Mouse (Mus musculus): Measurements from ENCODE around the gene Acer3. TPM values are rescaled to one million over a fixed set of nuclear protein-coding genes. Genes with fewer than 3 reads are reported as not detected.

The Acer3 gene
- total and polyA plus RNA-seq, 2 experiments from 2014 or later = 12.1 to 14.1 TPM

DNA sequence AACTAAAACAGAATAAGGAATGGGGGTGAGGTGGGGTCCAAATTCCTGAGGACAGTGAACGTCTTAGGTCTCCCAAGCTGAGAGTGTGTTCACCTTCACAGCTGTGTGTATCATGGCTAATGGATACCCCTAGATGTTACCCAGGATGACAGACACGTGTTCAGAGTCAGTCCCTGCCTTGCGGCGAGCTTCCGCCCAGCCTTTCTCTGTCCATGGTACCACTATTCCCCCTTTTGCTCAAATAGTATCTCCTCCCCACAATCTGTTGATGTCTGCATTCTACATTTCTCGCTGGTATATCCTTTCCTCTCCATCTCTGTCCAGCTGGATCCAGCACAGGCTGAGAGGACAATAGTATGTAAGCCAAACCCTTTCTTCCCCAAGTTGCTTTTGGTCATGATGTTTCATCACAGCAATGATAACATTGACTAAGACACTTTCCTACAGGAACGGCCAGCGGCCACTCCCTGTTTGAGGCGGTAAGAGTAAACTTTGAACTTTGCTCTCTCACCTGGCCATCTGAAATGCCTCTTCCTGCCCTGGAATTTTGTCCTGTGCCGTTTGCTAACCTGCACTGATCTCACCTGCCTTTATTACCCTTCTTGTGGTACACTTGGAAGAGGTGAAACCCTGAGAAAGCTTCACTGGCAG, 125.7 kb downstream of the Acer3 start:
- Histone ChIP-seq H3K36me3 (ENCODE audit: insufficient read depth) (no peaks in the 10 kb centered on the region), H3K27me3 (ENCODE audit: insufficient read depth, low read length) (peaks cover 51% of the 10 kb centered on the region), H3K4me3 (ENCODE audit: low read depth, low read length) (no peak overlapping the region), H3K9me3 (ENCODE audit: low read length) (no peaks in the 10 kb centered on the region), H3K9ac (no peak overlapping the region), H3K4me1 (ENCODE audit: insufficient read depth) (peaks cover 11% of the 10 kb centered on the region; the same call in 1 of the 2 replicates), H3K4me2 (ENCODE audit: low read depth) (no peak overlapping the region), H3K27ac (ENCODE audit: low read depth, low read length) (no peak overlapping the region)
- DNase-seq (no peak), ATAC-seq (no peak)
- WGBS = 60% methylated on average over 10 of the region's 10 CpGs
- TF ChIP-seq CTCF (IDR thresholded peaks at IDR 0.05; ENCODE audit: low read depth) = no peak

DNA sequence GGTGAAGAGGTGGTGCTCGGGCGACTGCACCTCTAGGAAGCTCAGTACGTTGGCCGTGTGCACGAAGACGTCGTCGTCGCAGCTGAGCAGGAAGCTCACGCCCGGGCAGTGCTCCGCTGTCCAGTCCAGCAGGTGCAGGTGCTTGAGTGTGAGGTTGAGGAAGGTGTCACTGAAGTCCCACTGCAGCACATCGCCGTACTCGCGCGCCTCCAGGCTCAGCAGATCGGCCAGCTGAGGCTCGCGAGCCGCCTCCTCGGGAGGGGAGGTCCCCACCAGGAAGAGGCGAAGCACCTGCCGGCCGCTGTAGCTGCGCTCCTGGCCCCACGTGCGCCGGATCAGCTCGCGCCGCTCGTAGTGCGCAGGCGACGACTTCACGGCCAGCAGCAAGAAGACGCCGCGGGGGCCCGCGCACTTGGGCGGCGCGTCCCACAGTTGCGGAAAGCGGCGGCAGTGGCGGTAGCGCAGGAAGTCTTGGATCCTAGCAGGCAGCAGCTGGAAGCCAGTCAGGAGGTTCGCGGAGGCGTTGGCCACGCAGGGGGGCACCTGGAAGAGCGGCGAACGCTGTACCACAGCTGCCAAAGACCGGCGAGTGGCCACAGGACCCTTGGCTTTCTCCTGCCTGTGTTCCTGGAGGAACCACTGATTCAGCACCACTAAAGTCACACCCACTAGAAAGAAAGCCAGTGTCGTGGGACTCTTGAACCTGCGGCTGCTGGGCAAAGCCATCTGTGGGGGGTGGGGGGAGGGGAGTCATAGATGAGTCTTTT, 126.8 kb downstream of the Acer3 start:
- peak; percentile 37 for DNase-seq
- 4% methylated on average over 61 of the region's 61 CpGs for WGBS
- Histone ChIP-seq H3K27me3 (ENCODE audit: insufficient read depth, low read length) (peaks cover 51% of the 10 kb centered on the region), H3K4me3 (ENCODE audit: low read depth, low read length) (peak overlapping the region; percentile 44), H3K4me1 (ENCODE audit: insufficient read depth) (peaks cover 11% of the 10 kb centered on the region; the same call in 1 of the 2 replicates), H3K4me2 (ENCODE audit: low read depth) (peak overlapping the region; percentile 93), H3K9me3 (ENCODE audit: low read length) (no peaks in the 10 kb centered on the region), H3K36me3 (ENCODE audit: insufficient read depth) (no peaks in the 10 kb centered on the region), H3K27ac (ENCODE audit: low read depth, low read length) (no peak overlapping the region), H3K9ac (peak overlapping the region; percentile 44)
- TF ChIP-seq CTCF (IDR thresholded peaks at IDR 0.05; ENCODE audit: low read depth) = no peak
- ATAC-seq = peak; percentile 53

- Histone ChIP-seq H3K9me3 (ENCODE audit: low read length) (no peaks in the 10 kb centered on the region), H3K27ac (ENCODE audit: low read depth, low read length) (no peak overlapping the region), H3K9ac (peak overlapping the region; percentile 44), H3K4me1 (ENCODE audit: insufficient read depth) (peaks cover 11% of the 10 kb centered on the region; the same call in 1 of the 2 replicates), H3K36me3 (ENCODE audit: insufficient read depth) (no peaks in the 10 kb centered on the region), H3K4me2 (ENCODE audit: low read depth) (peak overlapping the region; percentile 93), H3K27me3 (ENCODE audit: insufficient read depth, low read length) (peaks cover 51% of the 10 kb centered on the region), H3K4me3 (ENCODE audit: low read depth, low read length) (peak overlapping the region; percentile 44)
- DNase-seq (peak; percentile 56), ATAC-seq (peak; percentile 83)
- peak; percentile 68 for TF ChIP-seq CTCF (IDR thresholded peaks at IDR 0.05; ENCODE audit: low read depth)
- 4% methylated on average over 36 of the region's 36 CpGs for WGBS
These were observed 127.4 kb downstream of the Acer3 start for GRCm38 (mm10) chr7:98193515-98194025.

DNA sequence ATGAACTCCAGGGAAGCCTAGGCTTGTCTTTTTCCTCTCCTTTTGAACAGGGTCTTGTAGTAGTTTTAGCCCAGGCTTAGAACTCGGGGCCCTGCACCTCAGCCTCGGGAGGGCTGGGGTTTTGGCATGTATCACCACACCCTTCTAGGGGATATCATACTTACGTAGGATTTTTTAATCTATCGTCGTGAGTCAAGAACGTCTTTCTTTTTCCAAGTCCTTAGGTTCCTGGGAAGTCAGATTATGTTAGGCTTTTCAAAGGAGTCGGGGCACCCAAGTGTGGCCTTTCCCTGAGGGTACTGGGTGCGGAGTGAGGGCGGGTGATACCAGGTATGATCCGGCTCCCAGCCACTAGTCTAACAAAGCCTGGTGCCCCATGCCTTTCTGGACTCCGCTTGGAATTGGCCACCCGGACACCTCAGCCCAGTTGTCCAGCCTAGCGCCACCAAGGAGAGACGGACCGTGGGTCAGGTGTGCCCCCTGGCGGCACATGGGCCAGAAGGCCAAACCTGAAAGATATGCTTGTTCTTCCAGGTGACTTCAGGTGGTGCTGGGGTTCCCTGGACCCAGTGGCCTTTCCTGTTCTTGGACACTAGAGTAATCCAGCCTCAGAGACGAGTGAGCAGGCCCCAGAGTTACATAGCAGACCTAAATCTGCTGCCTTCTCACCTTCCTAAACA, 129.3 kb downstream of the Acer3 start:
- no peak overlapping the region for H3K9ac ChIP-seq
- no peak for ATAC-seq
- H3K27me3 ChIP-seq (ENCODE audit: insufficient read depth, low read length) = peaks cover 46% of the 10 kb centered on the region
- no peak for DNase-seq
- WGBS = 73% methylated on average over 17 of the region's 17 CpGs
- H3K4me3 ChIP-seq (ENCODE audit: low read depth, low read length) = no peak overlapping the region
- H3K36me3 ChIP-seq (ENCODE audit: insufficient read depth) = no peaks in the 10 kb centered on the region
- H3K4me1 ChIP-seq (ENCODE audit: insufficient read depth) = peaks cover 11% of the 10 kb centered on the region; the same call in 1 of the 2 replicates
- H3K27ac ChIP-seq (ENCODE audit: low read depth, low read length) = no peak overlapping the region
- peak; percentile 48 for TF ChIP-seq CTCF (IDR thresholded peaks at IDR 0.05; ENCODE audit: low read depth)
- H3K9me3 ChIP-seq (ENCODE audit: low read length) = no peaks in the 10 kb centered on the region
- no peak overlapping the region for H3K4me2 ChIP-seq (ENCODE audit: low read depth)

DNA sequence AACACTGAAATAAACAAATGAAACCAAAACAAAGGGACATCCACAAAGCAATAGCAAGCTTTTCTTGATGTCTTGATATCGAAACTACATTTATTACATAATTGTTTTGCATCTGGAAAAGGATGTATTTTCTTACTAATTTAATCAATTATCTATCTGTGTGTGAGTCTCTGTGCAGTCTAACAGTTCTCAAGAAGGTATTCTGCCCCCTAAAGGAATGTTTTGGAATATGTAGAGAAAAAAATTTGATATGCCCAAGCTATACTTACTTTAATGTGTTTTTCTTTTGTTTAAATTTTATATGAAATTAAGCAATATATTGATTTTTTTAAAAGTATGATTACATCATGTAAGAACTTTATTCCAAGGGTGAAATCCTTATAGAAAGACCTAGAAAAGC, 130.4 kb downstream of the Acer3 start:
- Histone ChIP-seq H3K36me3 (ENCODE audit: insufficient read depth) (no peaks in the 10 kb centered on the region), H3K9me3 (ENCODE audit: low read length) (no peaks in the 10 kb centered on the region), H3K27me3 (ENCODE audit: insufficient read depth, low read length) (peaks cover 38% of the 10 kb centered on the region), H3K4me1 (ENCODE audit: insufficient read depth) (peaks cover 11% of the 10 kb centered on the region; the same call in 1 of the 2 replicates), H3K27ac (ENCODE audit: low read depth, low read length) (no peak overlapping the region), H3K4me3 (ENCODE audit: low read depth, low read length) (no peak overlapping the region), H3K9ac (no peak overlapping the region), H3K4me2 (ENCODE audit: low read depth) (no peak overlapping the region)
- DNase-seq (no peak), ATAC-seq (no peak)
- WGBS = 96% methylated on average over 1 of the region's 1 CpGs
- TF ChIP-seq CTCF (IDR thresholded peaks at IDR 0.05; ENCODE audit: low read depth) = 0 out of 2 replicates have a peak, but pooled peaks have one; percentile 19

DNA sequence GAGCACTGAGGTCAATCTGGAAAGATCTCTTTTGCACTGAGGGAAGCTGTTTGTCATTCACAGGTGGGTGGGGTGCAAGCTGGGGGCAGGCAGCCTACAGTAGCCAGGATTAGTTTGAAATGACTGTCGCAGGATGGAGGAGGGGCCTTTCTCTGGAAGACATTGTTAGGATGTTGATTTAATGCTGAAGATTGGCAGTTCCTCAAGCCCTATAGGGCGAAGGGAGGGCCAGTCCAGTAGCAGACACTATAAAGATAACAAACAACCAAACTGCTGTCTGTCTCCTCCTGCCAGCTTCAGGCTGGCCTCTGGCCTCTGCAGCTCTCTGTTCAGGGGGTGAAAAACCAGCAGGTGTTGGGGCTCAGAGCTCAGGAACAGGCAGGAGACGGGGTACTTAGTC, 131.3 kb downstream of the Acer3 start:
- no peak overlapping the region for H3K4me3 ChIP-seq (ENCODE audit: low read depth, low read length)
- DNase-seq (no peak), ATAC-seq (no peak)
- H3K4me1 ChIP-seq (ENCODE audit: insufficient read depth) = peaks cover 11% of the 10 kb centered on the region; the same call in 1 of the 2 replicates
- no peaks in the 10 kb centered on the region for H3K36me3 ChIP-seq (ENCODE audit: insufficient read depth)
- H3K27ac ChIP-seq (ENCODE audit: low read depth, low read length) = no peak overlapping the region
- no peak overlapping the region for H3K9ac ChIP-seq
- no peak for TF ChIP-seq CTCF (IDR thresholded peaks at IDR 0.05; ENCODE audit: low read depth)
- peaks cover 32% of the 10 kb centered on the region for H3K27me3 ChIP-seq (ENCODE audit: insufficient read depth, low read length)
- 49% methylated on average over 3 of the region's 3 CpGs for WGBS
- no peak overlapping the region for H3K4me2 ChIP-seq (ENCODE audit: low read depth)
- H3K9me3 ChIP-seq (ENCODE audit: low read length) = no peaks in the 10 kb centered on the region

Data from forebrain, postnatal 0 days (tissue).